Mouse (Mus musculus): Measurements from ENCODE around the gene Nol3.

The Nol3 gene

GRCm38 (mm10) chr8:105306146-105306691 is 30.3 kb downstream of the Nol3 start:
- peak; percentile 45 for ATAC-seq (ENCODE audit: low TSS enrichment)

- no peak for ATAC-seq (ENCODE audit: low TSS enrichment)
Observed at GRCm38 (mm10) chr8:105307670-105308069, 31.7 kb downstream of the Nol3 start.

GRCm38 (mm10) chr8:105308428-105308827 is 32.5 kb downstream of the Nol3 start:
- ATAC-seq (ENCODE audit: low TSS enrichment) = no peak

GRCm38 (mm10) chr8:105309142-105309847 is 33.4 kb downstream of the Nol3 start:
- ATAC-seq (ENCODE audit: low TSS enrichment) = no peak

GRCm38 (mm10) chr8:105310118-105310517 is 34.2 kb downstream of the Nol3 start:
- ATAC-seq (ENCODE audit: low TSS enrichment) = no peak

GRCm38 (mm10) chr8:105311718-105312117 is 35.8 kb downstream of the Nol3 start:
- ATAC-seq (ENCODE audit: low TSS enrichment) = no peak

- ATAC-seq (ENCODE audit: low TSS enrichment) = no peak
Observed at GRCm38 (mm10) chr8:105312891-105313481, 37.0 kb downstream of the Nol3 start.

- ATAC-seq (ENCODE audit: low TSS enrichment) = no peak
Observed at GRCm38 (mm10) chr8:105313622-105314402, 37.9 kb downstream of the Nol3 start.

- ATAC-seq (ENCODE audit: low TSS enrichment) = no peak
Observed at GRCm38 (mm10) chr8:105315073-105315769, 39.3 kb downstream of the Nol3 start.

GRCm38 (mm10) chr8:105317941-105318340 is 42.0 kb downstream of the Nol3 start:
- no peak for ATAC-seq (ENCODE audit: low TSS enrichment)

GRCm38 (mm10) chr8:105318662-105319190 is 42.8 kb downstream of the Nol3 start:
- ATAC-seq (ENCODE audit: low TSS enrichment) = peak; percentile 58; the same call in 1 of the 2 replicates

- ATAC-seq (ENCODE audit: low TSS enrichment) = no peak
Observed at GRCm38 (mm10) chr8:105323183-105323582, 47.2 kb downstream of the Nol3 start.

GRCm38 (mm10) chr8:105325641-105326093 is 49.7 kb downstream of the Nol3 start:
- peak; percentile 29 for ATAC-seq (ENCODE audit: low TSS enrichment)

- peak; percentile 94 for ATAC-seq (ENCODE audit: low TSS enrichment)
Observed at GRCm38 (mm10) chr8:105326141-105326672, 50.3 kb downstream of the Nol3 start, which contains the start of the genes Lrrc29 and Tmem208. Gene Lrrc29 (minus strand): TSS chr8:105326278. Gene Tmem208 (plus strand): TSS chr8:105326354.

- ATAC-seq (ENCODE audit: low TSS enrichment) = no peak
Observed at GRCm38 (mm10) chr8:105326968-105327367, 51.0 kb downstream of the Nol3 start.

GRCm38 (mm10) chr8:105330325-105330724 is 54.4 kb downstream of the Nol3 start:
- no peak for ATAC-seq (ENCODE audit: low TSS enrichment)

GRCm38 (mm10) chr8:105331469-105331868 is 55.5 kb downstream of the Nol3 start:
- no peak for ATAC-seq (ENCODE audit: low TSS enrichment)
